Mouse (Mus musculus) hindbrain, postnatal 0 days (tissue): ENCODE data around the gene Hspb1. TPM values are rescaled to one million over a fixed set of nuclear protein-coding genes. Genes with fewer than 3 reads are reported as not detected.

Experiments used
- ATAC-seq: fragments of 200-750 bp; cut with Nextera tagmentation; 2 replicates; pipeline ENCODE4 v1.8.0; 2017; ENCODE audit warnings: mild to moderate bottlenecking, moderate TSS enrichment, moderate library complexity
- DNase-seq: peaks from one replicate; pipeline ENCODE4 v3.0.0-alpha.2; 2015; ENCODE audit warnings: low spot score
- H3K27ac ChIP-seq: fragments of 300-500 bp; sonication (generic); 2 replicates; pipeline ENCODE4 v1.5.1; 2014; ENCODE audit warnings: mild to moderate bottlenecking
- H3K27me3 ChIP-seq: fragments of 300-500 bp; sonication (generic); 2 replicates; pipeline ENCODE4 v1.6.1; 2014; ENCODE audit warnings: low read length, mixed read lengths; ENCODE audit not compliant: insufficient read depth
- H3K36me3 ChIP-seq: fragments of 300-500 bp; sonication (generic); 2 replicates; pipeline ENCODE4 v1.6.1; 2014; ENCODE audit warnings: low read length, mixed read lengths; ENCODE audit not compliant: insufficient read depth
- H3K4me1 ChIP-seq: fragments of 300-500 bp; sonication (generic); 2 replicates; pipeline ENCODE4 v1.6.1; 2014; ENCODE audit warnings: antibody characterized with exemption, low read length, mixed read lengths; ENCODE audit not compliant: insufficient read depth
- H3K4me2 ChIP-seq: fragments of 300-500 bp; sonication (generic); 2 replicates; pipeline ENCODE4 v1.6.1; 2014; ENCODE audit warnings: low read depth, mild to moderate bottlenecking, low read length, moderate library complexity, mixed read lengths
- H3K4me3 ChIP-seq: fragments of 300-500 bp; sonication (generic); 2 replicates; pipeline ENCODE4 v1.5.1; 2014; ENCODE audit warnings: low read length
- H3K9ac ChIP-seq: fragments of 300-500 bp; sonication (generic); replicated peaks from 2 replicates; pipeline ENCODE4 v1.6.1; 2014; ENCODE audit warnings: mild to moderate bottlenecking, low read length, moderate library complexity, mixed read lengths
- H3K9me3 ChIP-seq: fragments of 300-500 bp; sonication (generic); 2 replicates; pipeline ENCODE4 v1.6.1; 2016; ENCODE audit warnings: low read length, mixed read lengths
- CTCF ChIP-seq: IDR thresholded peaks from 2 replicates; pipeline ENCODE4 v1.5.1; 2016; ENCODE audit warnings: antibody characterized with exemption, control low read depth, low read depth
- WGBS: fragments of 180-500 bp; shearing (Covaris S2); extraction: QIAGEN DNeasy Blood & Tissue Kit; methylation state at CpG from one replicate; pipeline ENCODE4 v1.1.7; 2014; 5-methylcytosine and 5-hydroxymethylcytosine counted together
- polyA plus RNA-seq: library from polyadenylated mRNA; unstranded; fragments of >200 nt; fragmentation: Nextera tagmentation; extraction: Ambion mirVana; gene quantifications from 2 replicates; pipeline ENCODE4 v1.2.1, GENCODE M21; 2015
- total RNA-seq: library from RNA; depleted of rRNA; stranded (reverse); fragments of >200 nt; gene quantifications from 2 replicates; pipeline ENCODE4 v1.2.3, GENCODE M21; 2014

Gene Hspb1
- total and polyA plus RNA-seq, 2 experiments from 2014 or later, result 28.0 to 29.6 TPM

- H3K4me1 ChIP-seq, result no peaks in the 10 kb centered on the region
- H3K4me2 ChIP-seq, result peak overlapping the region; percentile 60
- 0 out of 2 replicates have a peak, but pooled peaks cover 5% of the 10 kb centered on the region for H3K36me3 ChIP-seq
- H3K27me3 ChIP-seq, result no peaks in the 10 kb centered on the region
- peak overlapping the region; percentile 92 for H3K27ac ChIP-seq
- no peaks in the 10 kb centered on the region for H3K9me3 ChIP-seq
- DNase-seq (peak; percentile 96), ATAC-seq (peak; percentile 96)
- peak overlapping the region; percentile 53 for H3K9ac ChIP-seq
- WGBS, result under 1% methylated on average over 30 of the region's 30 CpGs
- H3K4me3 ChIP-seq, result peak overlapping the region; percentile 26
- TF ChIP-seq CTCF, result peak; percentile 95
Observed at GRCm38 (mm10) chr5:135903551-135904151, 15.9 kb downstream of the Hspb1 start.

- no peak for TF ChIP-seq CTCF
- Histone ChIP-seq H3K4me3 (no peak overlapping the region; the same call in 1 of the 2 replicates), H3K9me3 (no peaks in the 10 kb centered on the region), H3K27me3 (no peaks in the 10 kb centered on the region), H3K4me2 (peak overlapping the region; percentile 60; the same call in 1 of the 2 replicates), H3K4me1 (no peaks in the 10 kb centered on the region), H3K36me3 (peaks cover 9% of the 10 kb centered on the region; the same call in 1 of the 2 replicates), H3K27ac (peak overlapping the region; percentile 92), H3K9ac (no peak overlapping the region)
- DNase-seq (no peak), ATAC-seq (no peak)
- 64% methylated on average over 5 of the region's 5 CpGs for WGBS
Observed at GRCm38 (mm10) chr5:135904259-135904658, 16.5 kb downstream of the Hspb1 start.

- 57% methylated on average over 8 of the region's 8 CpGs for WGBS
- H3K9me3 ChIP-seq, result no peaks in the 10 kb centered on the region
- H3K27ac ChIP-seq, result 0 out of 2 replicates have a peak overlapping the region, but pooled peaks have one; percentile 11
- no peak overlapping the region for H3K9ac ChIP-seq
- H3K4me2 ChIP-seq, result no peak overlapping the region
- no peak overlapping the region for H3K4me3 ChIP-seq
- H3K27me3 ChIP-seq, result no peaks in the 10 kb centered on the region
- no peak for DNase-seq
- H3K4me1 ChIP-seq, result no peaks in the 10 kb centered on the region
- no peak for ATAC-seq
- no peak for TF ChIP-seq CTCF
- H3K36me3 ChIP-seq, result peaks cover 21% of the 10 kb centered on the region
Observed at GRCm38 (mm10) chr5:135905320-135906225, 17.9 kb downstream of the Hspb1 start.

- DNase-seq, result no peak
- H3K27ac ChIP-seq, result no peak overlapping the region
- H3K27me3 ChIP-seq, result no peaks in the 10 kb centered on the region
- H3K9ac ChIP-seq, result no peak overlapping the region
- ATAC-seq, result no peak
- no peaks in the 10 kb centered on the region for H3K4me1 ChIP-seq
- no peak overlapping the region for H3K4me3 ChIP-seq
- H3K4me2 ChIP-seq, result no peak overlapping the region
- TF ChIP-seq CTCF, result no peak
- no peaks in the 10 kb centered on the region for H3K9me3 ChIP-seq
- WGBS, result 84% methylated on average over 4 of the region's 4 CpGs
- H3K36me3 ChIP-seq, result peaks cover 33% of the 10 kb centered on the region
Observed at GRCm38 (mm10) chr5:135906846-135907245, 19.1 kb downstream of the Hspb1 start.

- no peak overlapping the region for H3K9ac ChIP-seq
- H3K27ac ChIP-seq, result no peak overlapping the region
- TF ChIP-seq CTCF, result no peak
- H3K4me2 ChIP-seq, result no peak overlapping the region
- no peak overlapping the region for H3K4me3 ChIP-seq
- no peaks in the 10 kb centered on the region for H3K27me3 ChIP-seq
- H3K4me1 ChIP-seq, result no peaks in the 10 kb centered on the region
- no peak for ATAC-seq
- WGBS, result 75% methylated on average over 13 of the region's 13 CpGs
- peaks cover 33% of the 10 kb centered on the region for H3K36me3 ChIP-seq
- no peaks in the 10 kb centered on the region for H3K9me3 ChIP-seq
- no peak for DNase-seq
Observed at GRCm38 (mm10) chr5:135907256-135907655, 19.5 kb downstream of the Hspb1 start.

- Histone ChIP-seq H3K4me3 (no peak overlapping the region), H3K4me1 (no peaks in the 10 kb centered on the region), H3K9me3 (no peaks in the 10 kb centered on the region), H3K27me3 (no peaks in the 10 kb centered on the region), H3K4me2 (no peak overlapping the region), H3K9ac (no peak overlapping the region), H3K27ac (no peak overlapping the region), H3K36me3 (peaks cover 33% of the 10 kb centered on the region)
- no peak for DNase-seq
- no peak for ATAC-seq
- TF ChIP-seq CTCF, result no peak
- 60% methylated on average over 12 of the region's 12 CpGs for WGBS
Observed at GRCm38 (mm10) chr5:135908185-135908584, 20.5 kb downstream of the Hspb1 start.

GRCm38 (mm10) chr5:135908989-135909388 lies 21.3 kb downstream of the Hspb1 start:
- no peaks in the 10 kb centered on the region for H3K27me3 ChIP-seq
- no peak overlapping the region for H3K9ac ChIP-seq
- no peak overlapping the region for H3K4me2 ChIP-seq
- H3K27ac ChIP-seq, result no peak overlapping the region
- no peak for TF ChIP-seq CTCF
- DNase-seq, result no peak
- H3K4me3 ChIP-seq, result no peak overlapping the region
- H3K36me3 ChIP-seq, result peaks cover 33% of the 10 kb centered on the region
- WGBS, result 90% methylated on average over 16 of the region's 16 CpGs
- no peaks in the 10 kb centered on the region for H3K9me3 ChIP-seq
- ATAC-seq, result no peak
- no peaks in the 10 kb centered on the region for H3K4me1 ChIP-seq
